Mouse (Mus musculus) subcutaneous adipose tissue, adult 2 months (tissue): ENCODE measurements around the gene Tnk2. TPM values are rescaled to one million over a fixed set of nuclear protein-coding genes. Genes with fewer than 3 reads are reported as not detected.

Experiments used
- polyA plus RNA-seq: library from polyadenylated mRNA; depleted of rRNA; stranded (reverse); fragments of >200 nt; gene quantifications from 2 replicates; pipeline ENCODE4 v1.2.3, GENCODE M21; 2012; ENCODE audit warnings: low replicate concordance; rRNA removed

Gene Tnk2
- polyA plus RNA-seq: 95.7 and 99.0 TPM in 2 replicates

GRCm38 (mm10) chr16:32643661-32644061 is at the start of gene Tnk2:
Gene Tnk2, plus strand, starts transcription at chr16:32643874.

GRCm38 (mm10) chr16:32608712-32609400 is 34.8 kb upstream of the Tnk2 start, which contains the start of gene Tfrc:
Gene Tfrc, plus strand, starts transcription at chr16:32608920.

Other genes starting within 250 kb of the Tnk2 start
- 0.18 and 0.63 TPM in 2 replicates for gene Tm4sf19, start 243.4 kb upstream of the Tnk2 start, polyA plus RNA-seq
- 4.9 and 9.3 TPM in 2 replicates for gene Tctex1d2, start 224.2 kb upstream of the Tnk2 start, polyA plus RNA-seq
- gene Pcyt1a, start 213.0 kb upstream of the Tnk2 start, polyA plus RNA-seq: 31.9 and 32.2 TPM in 2 replicates
- gene Slc51a, start 156.0 kb upstream of the Tnk2 start, polyA plus RNA-seq: 0.06 and 0.13 TPM in 2 replicates
- gene Zdhhc19, start 147.6 kb upstream of the Tnk2 start, polyA plus RNA-seq: not detected in 2 replicates
- gene Tfrc, start 35.0 kb upstream of the Tnk2 start, polyA plus RNA-seq: 6.7 and 7.1 TPM in 2 replicates
- gene Muc4, start 92.0 kb downstream of the Tnk2 start, polyA plus RNA-seq: 0.16 and 17.8 TPM in 2 replicates
- gene Muc20, start 153.6 kb downstream of the Tnk2 start, polyA plus RNA-seq: 6.0 TPM in 1 of 2 replicates, not detected in the other
- gene Smbd1, start 166.6 kb downstream of the Tnk2 start, polyA plus RNA-seq: not detected in 2 replicates
- gene Fyttd1, start 233.6 kb downstream of the Tnk2 start, polyA plus RNA-seq: 11.6 and 13.7 TPM in 2 replicates
- gene Rubcn, start 233.9 kb downstream of the Tnk2 start, polyA plus RNA-seq: 37.5 and 43.6 TPM in 2 replicates